Mouse (Mus musculus) spleen, postnatal 14 days (tissue): ENCODE data around the gene Gm3248.
"Not testable (repeated sequence)": the region's sequence is repeated elsewhere in the genome, so short reads cannot be mapped to it uniquely, and the experiment has no call there.

Experiments
- DNase-seq, 2 experiments: peaks; one replicate each; pipeline ENCODE4 v3.0.0; 2021 to 2022; ENCODE audit warnings: low spot score in 2 of 2

The Gm3248 gene

DNA sequence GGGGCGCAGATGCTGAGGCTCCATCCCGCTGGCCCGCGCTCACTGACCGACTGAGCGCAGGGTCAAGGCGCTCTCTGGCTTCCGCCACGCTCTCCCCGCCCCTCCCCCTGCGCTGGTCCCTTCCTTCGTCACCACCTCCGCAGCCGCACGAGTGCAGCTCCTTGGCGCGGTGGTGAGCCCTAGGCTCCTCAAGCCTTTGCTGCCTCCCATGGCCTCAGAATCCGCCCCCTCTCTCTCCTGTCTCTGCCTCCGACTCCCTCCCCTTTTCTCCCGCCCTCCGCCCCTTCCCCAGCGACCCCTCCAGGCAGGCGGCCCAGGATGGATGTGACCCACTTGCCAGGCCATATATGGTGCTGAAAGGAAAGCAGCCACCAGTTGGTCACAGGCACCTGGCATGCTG lies at the start of gene Gm3248:
Gene Gm3248, minus strand, starts transcription at position 111 of the 400 bp plus-strand sequence.
- not testable (repeated sequence) for DNase-seq

DNA sequence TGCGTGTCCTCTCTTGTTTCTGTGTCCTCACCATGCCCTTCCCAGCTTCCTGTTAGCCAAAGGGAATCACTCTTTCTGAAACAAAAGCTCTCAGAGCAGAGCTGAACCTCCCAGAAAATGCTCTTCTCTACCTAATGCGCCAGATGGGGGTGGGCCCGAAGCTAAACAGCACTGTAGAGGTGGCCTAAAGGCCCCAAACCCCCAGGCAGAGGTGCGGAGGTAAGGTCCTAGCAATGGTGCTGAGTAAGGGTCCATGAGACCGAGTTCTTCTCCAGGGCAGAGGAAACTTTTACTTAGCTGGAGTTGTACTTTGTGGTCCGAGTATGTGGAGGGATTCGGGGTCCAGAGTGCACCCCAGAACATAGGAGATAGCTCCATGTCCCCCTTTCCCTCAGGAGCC lies 25.6 kb upstream of the Gm3248 start:
- peak; percentile 0 to 17 for DNase-seq

DNA sequence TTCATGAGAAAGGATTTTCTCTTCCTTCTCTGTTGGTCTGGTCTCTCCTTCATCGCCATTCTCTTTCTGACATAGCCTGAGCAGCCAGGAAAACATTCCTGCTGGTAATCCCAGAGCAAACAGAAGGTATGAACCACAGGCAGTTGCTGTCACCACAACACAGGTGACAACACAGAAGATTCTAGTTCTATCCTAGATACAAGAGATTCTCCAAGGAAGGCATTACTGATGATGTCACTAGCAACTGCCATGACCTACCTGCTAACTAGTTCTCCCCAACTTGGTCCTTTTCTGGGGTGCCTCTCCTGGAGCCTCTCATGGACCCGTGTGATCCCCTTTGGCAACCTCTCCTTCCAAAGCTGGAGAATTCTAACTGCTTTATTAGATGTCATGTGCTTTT lies 17.5 kb upstream of the Gm3248 start, which contains the start of gene Gm3453:
Gene Gm3453, minus strand, starts transcription at position 101 of the 400 bp plus-strand sequence.
- not testable (repeated sequence) for DNase-seq

DNA sequence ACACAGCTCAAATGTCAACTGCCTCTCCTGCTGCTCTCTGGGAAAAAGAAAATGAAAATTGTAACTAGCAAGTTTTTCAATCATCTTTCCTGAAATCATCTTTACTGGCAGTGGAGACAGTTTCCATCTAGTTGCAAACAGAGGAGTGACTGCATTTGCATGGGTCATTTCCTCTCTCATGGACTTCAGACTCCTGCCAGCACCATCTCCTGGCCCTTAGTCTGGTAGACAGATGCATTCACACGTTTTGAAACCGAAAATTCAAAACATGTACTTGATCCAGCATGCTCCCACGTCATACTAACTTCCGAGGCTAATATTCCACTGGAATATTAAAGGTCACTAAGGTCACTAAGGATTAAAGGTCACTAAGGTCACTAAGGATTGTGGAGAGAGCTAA lies 896 bp upstream of the Gm3248 start:
- not testable (repeated sequence) for DNase-seq

DNA sequence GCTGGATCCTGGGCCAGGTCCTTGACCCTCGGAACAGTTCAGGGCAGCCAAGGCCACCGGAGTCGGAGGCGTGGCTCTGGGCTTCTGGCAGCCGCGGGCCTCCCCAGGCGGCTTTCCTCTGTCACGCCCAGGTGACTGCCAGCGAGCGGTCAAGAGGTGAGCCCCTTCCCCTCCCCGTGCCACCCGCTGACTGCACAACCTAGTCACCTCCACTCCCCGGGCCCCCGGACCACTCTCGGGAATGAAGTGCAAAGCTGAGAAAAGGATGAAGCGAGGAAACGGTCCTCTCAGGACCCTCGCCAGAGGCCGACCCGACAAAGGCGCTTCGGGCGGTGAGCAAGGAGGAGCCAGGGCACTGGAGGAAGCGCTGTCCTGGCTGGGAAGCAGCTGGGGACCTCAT lies 443 bp downstream of the Gm3248 start:
- not testable (repeated sequence) for DNase-seq

DNA sequence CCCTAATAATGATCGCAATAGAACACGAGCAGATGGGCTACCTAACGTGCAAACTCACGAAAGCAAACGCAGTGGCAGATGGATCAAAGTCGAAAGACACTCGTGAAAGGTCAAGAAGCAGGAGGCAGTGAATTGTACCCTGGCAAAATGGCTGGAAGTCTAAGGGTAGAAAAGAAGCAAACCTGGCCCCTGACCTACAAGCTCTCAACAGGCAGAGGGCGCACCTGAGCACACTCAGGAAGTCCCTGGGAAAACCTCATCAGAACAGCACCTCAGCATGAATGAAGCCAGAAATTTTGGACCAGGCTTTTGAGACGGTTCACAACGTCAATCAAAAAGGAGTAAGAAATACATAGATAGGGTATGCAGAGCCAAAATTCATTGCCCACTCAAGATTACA lies 1.1 kb downstream of the Gm3248 start:
- not testable (repeated sequence) for DNase-seq

DNA sequence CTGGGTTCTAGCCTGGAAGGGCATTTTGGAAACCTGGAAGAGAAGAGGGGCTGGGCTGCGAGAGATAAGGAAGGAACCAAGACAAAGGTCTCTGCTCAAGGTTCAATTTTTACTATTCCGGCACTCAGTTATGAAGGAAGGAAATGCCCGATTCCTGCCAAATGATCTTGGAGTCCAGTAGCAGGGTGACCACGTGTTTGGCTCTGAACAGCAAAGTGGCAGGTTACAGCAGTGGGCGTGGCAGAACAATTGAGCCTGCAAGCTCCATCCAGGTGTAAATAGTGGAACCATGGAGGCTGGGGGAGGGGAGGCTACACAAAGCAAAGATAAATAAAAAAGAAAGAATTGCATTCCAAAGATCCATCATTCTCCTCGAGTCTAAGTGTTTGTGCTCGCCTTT lies 38.3 kb downstream of the Gm3248 start:
- DNase-seq, result not testable (repeated sequence)

DNA sequence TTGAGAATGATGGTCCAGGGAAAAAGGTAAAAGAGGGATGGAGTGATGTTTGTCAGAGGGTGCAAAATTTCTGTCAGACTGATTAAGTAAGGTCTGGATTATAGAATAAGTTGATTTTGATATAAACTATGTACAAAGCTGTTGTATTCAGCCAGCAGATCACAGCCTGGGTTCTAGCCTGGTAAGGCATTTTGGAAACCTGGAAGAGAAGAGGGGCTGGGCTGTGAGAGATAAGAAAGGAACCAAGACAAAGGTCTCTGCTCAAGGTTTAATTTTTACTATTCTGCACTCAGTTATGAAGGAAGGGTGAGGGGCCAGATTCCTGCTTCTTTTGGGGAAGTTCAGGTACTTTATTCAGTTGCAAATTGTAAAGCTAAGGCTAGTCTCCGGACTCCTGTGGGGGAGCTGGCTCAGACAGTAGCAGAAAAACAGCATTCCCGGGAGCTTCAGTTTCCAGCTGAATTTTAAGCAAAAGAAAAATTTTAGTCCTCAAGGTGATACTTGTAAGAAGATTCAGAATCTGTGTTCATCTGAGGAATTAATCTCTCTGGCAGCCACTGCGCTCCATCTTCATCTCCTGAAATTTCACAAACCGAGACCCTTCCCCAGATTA lies 43.1 kb downstream of the Gm3248 start:
- DNase-seq, result not testable (repeated sequence)

DNA sequence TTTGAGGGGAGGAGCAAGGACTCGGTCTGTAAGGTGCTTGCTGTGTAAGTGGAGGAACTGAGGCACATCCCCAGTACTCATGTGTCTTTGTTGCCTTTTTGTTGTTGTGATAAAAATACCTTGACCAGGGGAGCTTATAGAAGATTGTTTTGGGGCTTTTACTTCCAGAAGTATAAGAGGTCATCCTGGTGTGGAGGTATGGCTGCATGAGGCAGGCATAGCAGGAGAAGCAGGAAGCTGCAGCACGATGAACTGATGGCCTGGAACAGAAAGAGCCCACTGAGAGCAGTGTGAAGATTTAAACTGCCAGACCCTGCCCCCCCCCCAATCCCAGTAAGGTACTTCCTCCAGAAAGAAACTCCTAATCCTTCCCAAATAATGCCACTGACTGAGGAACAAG lies 47.8 kb downstream of the Gm3248 start:
- peak in 1 of 2 experiments; percentile 1 for DNase-seq
